Comparison of ENCODE assay signal across 11 mouse cellular contexts in the genomic region with DNA sequence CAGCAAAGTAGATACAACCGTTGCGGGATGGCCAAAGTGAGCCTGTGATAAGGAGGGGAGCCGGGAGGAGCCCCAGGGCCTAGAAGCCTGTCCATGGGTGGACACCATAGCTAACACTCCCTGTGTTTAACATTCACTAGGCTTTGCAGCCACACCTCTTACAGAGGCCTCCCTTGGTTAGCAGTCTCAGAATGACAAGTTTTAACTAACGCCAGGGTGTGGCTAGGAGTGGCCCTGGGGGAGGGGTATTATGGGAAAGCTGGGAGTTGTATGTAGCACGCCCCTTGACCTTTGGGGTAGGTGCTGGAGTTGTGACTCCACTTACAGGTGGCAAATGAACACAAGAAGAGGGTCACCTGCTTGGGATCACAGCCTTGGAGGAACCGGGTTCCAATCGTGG. TPM values are rescaled to one million over a fixed set of nuclear protein-coding genes. Genes with fewer than 3 reads are reported as not detected.
DNase-seq lines count a peak whose midpoint lies in the region; ATAC-seq and TF ChIP-seq lines count a peak whose summit lies in the region.
"Had no signal": no experiment of that assay in that cellular context is flagged by ENCODE, and none has a peak within 500 bp of the region (broad histone marks: within the 10 kb centered on the region; RNA-seq: fewer than 3 reads in every experiment).

No protein-coding gene starts in this region.

- no peak for DNase-seq in heart, postnatal 0 days (ENCODE audit: low spot score)
- DNase-seq in heart, adult 8-10 months (ENCODE audit: low spot score) = no peak
- no peak for DNase-seq in cerebellum, adult 11 months
- DNase-seq: cerebellum, postnatal 36 days; left cerebral cortex, postnatal 4 days had no signal

- no peak for TF ChIP-seq EP300 in heart, postnatal 0 days (IDR thresholded peaks at IDR 0.05; ENCODE audit: low read depth)

- no peak for ATAC-seq in heart, postnatal 0 days (ENCODE audit: insufficient read depth, low read depth)
- no peak for ATAC-seq in megakaryocyte, adult 5-6 weeks (ENCODE audit: poor library complexity, severe bottlenecking)
- ATAC-seq in stomach, embryonic 15.5 days (ENCODE audit: insufficient read depth, low FRiP score, low read depth) = peak; percentile 84
- no peak for ATAC-seq in inflammation-experienced regulatory T-cells, adult 6 months

- no peak overlapping the region for H3K27ac ChIP-seq in heart, postnatal 0 days (ENCODE audit: low read depth)
- H3K27ac ChIP-seq in bone marrow, adult 2 months (ENCODE audit: control insufficient read depth, insufficient read depth, low read depth, low read length, poor library complexity) = no peak overlapping the region
- no peak overlapping the region for H3K27ac ChIP-seq in stomach, embryonic 15.5 days
- H3K27ac ChIP-seq: hindbrain, embryonic 13.5 days had no signal

- H3K4me3 ChIP-seq in heart, postnatal 0 days (ENCODE audit: low read depth, low read length) = peak overlapping the region; percentile 28; the same call in 1 of the 2 replicates
- H3K4me3 ChIP-seq in megakaryocyte, embryonic 14.5 days (replicated peaks) = peak overlapping the region; percentile 89
- H3K4me3 ChIP-seq in bone marrow, adult 2 months (replicated peaks; ENCODE audit: control insufficient read depth, low read depth, low read length) = peak overlapping the region; percentile 49
- H3K4me3 ChIP-seq in stomach, embryonic 15.5 days (replicated peaks) = no peak overlapping the region
- H3K4me3 ChIP-seq: hindbrain, embryonic 13.5 days had no signal

- no peak overlapping the region for H3K9ac ChIP-seq in heart, postnatal 0 days (replicated peaks; ENCODE audit: low read depth, low read length)
- H3K9ac ChIP-seq in stomach, embryonic 15.5 days = no peak overlapping the region
- H3K9ac ChIP-seq: hindbrain, embryonic 13.5 days had no signal

- TF ChIP-seq POLR2A in bone marrow, adult 2 months (IDR thresholded peaks at IDR 0.05; ENCODE audit: borderline replicate concordance, control insufficient read depth, low read depth, low read length) = no peak

- no peaks in the 10 kb centered on the region for H3K27me3 ChIP-seq in heart, postnatal 0 days (ENCODE audit: control insufficient read depth, insufficient read depth, low read length)
- no peaks in the 10 kb centered on the region for H3K27me3 ChIP-seq in megakaryocyte, embryonic 14.5 days (replicated peaks)
- no peaks in the 10 kb centered on the region for H3K27me3 ChIP-seq in stomach, embryonic 15.5 days (replicated peaks)
- H3K27me3 ChIP-seq: hindbrain, embryonic 13.5 days had no signal

- WGBS in heart, postnatal 0 days = 78% methylated on average over 7 of the region's 7 CpGs
- 64% methylated on average over 7 of the region's 7 CpGs for WGBS in bone marrow, adult 2 months
- WGBS in stomach, embryonic 15.5 days = 62% methylated on average over 7 of the region's 7 CpGs

- H3K36me3 ChIP-seq in heart, postnatal 0 days (replicated peaks; ENCODE audit: control insufficient read depth, insufficient read depth, low read length) = peaks cover 20% of the 10 kb centered on the region
- peaks cover 39% of the 10 kb centered on the region for H3K36me3 ChIP-seq in megakaryocyte, embryonic 14.5 days (replicated peaks; ENCODE audit: low read length)
- H3K36me3 ChIP-seq in stomach, embryonic 15.5 days = peaks cover 20% of the 10 kb centered on the region

- TF ChIP-seq CTCF in heart, postnatal 0 days (IDR thresholded peaks at IDR 0.05; ENCODE audit: low read depth) = no peak
- TF ChIP-seq CTCF in bone marrow, adult 2 months (IDR thresholded peaks at IDR 0.05; ENCODE audit: control insufficient read depth, insufficient read depth, low read length) = no peak

- peak overlapping the region; percentile 42 for H3K4me2 ChIP-seq in heart, postnatal 0 days (ENCODE audit: low read depth, low read length)
- no peak overlapping the region for H3K4me2 ChIP-seq in stomach, embryonic 15.5 days
- H3K4me2 ChIP-seq: hindbrain, embryonic 13.5 days had no signal

- peaks cover 10% of the 10 kb centered on the region for H3K4me1 ChIP-seq in heart, postnatal 0 days (ENCODE audit: control insufficient read depth, insufficient read depth)
- H3K4me1 ChIP-seq in megakaryocyte, embryonic 14.5 days = peaks cover 58% of the 10 kb centered on the region
- H3K4me1 ChIP-seq in bone marrow, adult 2 months (ENCODE audit: control insufficient read depth, insufficient read depth, low read length) = peaks cover 3% of the 10 kb centered on the region; the same call in 1 of the 2 replicates
- no peaks in the 10 kb centered on the region for H3K4me1 ChIP-seq in stomach, embryonic 15.5 days
- H3K4me1 ChIP-seq: hindbrain, embryonic 13.5 days had no signal

- H3K9me3 ChIP-seq in heart, postnatal 0 days (replicated peaks; ENCODE audit: control insufficient read depth, low read length) = no peaks in the 10 kb centered on the region
- no peaks in the 10 kb centered on the region for H3K9me3 ChIP-seq in megakaryocyte, embryonic 14.5 days
- no peaks in the 10 kb centered on the region for H3K9me3 ChIP-seq in stomach, embryonic 15.5 days
- H3K9me3 ChIP-seq: hindbrain, embryonic 13.5 days had no signal

RNA-seq across cellular contexts. Expression of a gene that starts 0.8 kb away (rescaled TPM):
- 0.15 and 0.35 TPM in 2 replicates for total RNA-seq in heart, postnatal 0 days (2014; rRNA removed; ENCODE audit: low replicate concordance)
- 1.2 TPM in 2 replicates for polyA plus RNA-seq in heart, postnatal 0 days (2015; fragmentation: Nextera tagmentation; extraction: Ambion mirVana)
- total RNA-seq in heart, adult 8-10 months (2022) = 1 to 10 TPM; 1.2 to 2.0 (median 1.5) TPM
- 0.31 TPM in 1 of 2 replicates, not detected in the other for polyA plus RNA-seq in megakaryocyte, embryonic 14.5 days (2012; ENCODE audit: insufficient read depth, low replicate concordance)
- 0.98 and 1.0 TPM in 2 replicates for total RNA-seq in megakaryocyte, adult 5-6 weeks (2015)
- total RNA-seq in megakaryocyte, adult 5-6 weeks (2017) = 0.51 and 1.1 TPM in 2 replicates
- polyA plus RNA-seq in bone marrow, adult 2 months (2011; ENCODE audit: insufficient read depth, insufficient read length, low replicate concordance, missing spikeins) = 2.9 and 3.0 TPM in 2 replicates
- polyA plus RNA-seq in stomach, embryonic 15.5 days (2015; fragmentation: Nextera tagmentation; extraction: Ambion mirVana) = 0.91 and 0.98 TPM in 2 replicates
- polyA plus RNA-seq in inflammation-experienced regulatory T-cells, adult 6 months (2017; shearing (Covaris generic)) = 10 to 100 TPM; 58.8 to 82.4 (median 67.8) TPM

RNA-seq across cellular contexts. Expression of a gene that starts 27.9 kb away (rescaled TPM):
- total RNA-seq in heart, postnatal 0 days (2014; rRNA removed; ENCODE audit: low replicate concordance) = 4.4 and 5.4 TPM in 2 replicates
- polyA plus RNA-seq in heart, postnatal 0 days (2015; fragmentation: Nextera tagmentation; extraction: Ambion mirVana) = 3.0 and 3.2 TPM in 2 replicates
- total RNA-seq in heart, adult 8-10 months (2022) = 1 to 10 TPM; 6.0 to 9.2 (median 8.3) TPM
- polyA plus RNA-seq in megakaryocyte, embryonic 14.5 days (2012; ENCODE audit: insufficient read depth, low replicate concordance) = 15.6 and 19.8 TPM in 2 replicates
- total RNA-seq in megakaryocyte, adult 5-6 weeks (2015) = 18.7 and 23.5 TPM in 2 replicates
- total RNA-seq in megakaryocyte, adult 5-6 weeks (2017) = 19.2 and 34.6 TPM in 2 replicates
- polyA plus RNA-seq in bone marrow, adult 2 months (2011; ENCODE audit: insufficient read depth, insufficient read length, low replicate concordance, missing spikeins) = 9.5 and 14.5 TPM in 2 replicates
- 10.8 and 15.1 TPM in 2 replicates for polyA plus RNA-seq in stomach, embryonic 15.5 days (2015; fragmentation: Nextera tagmentation; extraction: Ambion mirVana)
- polyA plus RNA-seq in inflammation-experienced regulatory T-cells, adult 6 months (2017; shearing (Covaris generic)) = 10 to 100 TPM; 15.0 to 28.4 (median 15.6) TPM

Comparison
In these comparisons a context has a peak if more than half of its experiments do, and no peak if none do; other contexts are left out.
1. RNA of a gene that starts 0.8 kb away (polyA plus RNA-seq): 58.8 to 82.4 TPM in inflammation-experienced regulatory T-cells, adult 6 months; 2.9 to 3.0 TPM in bone marrow, adult 2 months, 1.2 TPM in heart, postnatal 0 days, 0.91 to 0.98 TPM in stomach, embryonic 15.5 days and 0.31 TPM in megakaryocyte, embryonic 14.5 days; every median in the first group is over 10 times any median in the second.